Mouse (Mus musculus): ENCODE data around the gene Pspc1.
"Not testable (repeated sequence)": the region's sequence is repeated elsewhere in the genome, so short reads cannot be mapped to it uniquely, and the experiment has no call there.

Pspc1 gene

DNA sequence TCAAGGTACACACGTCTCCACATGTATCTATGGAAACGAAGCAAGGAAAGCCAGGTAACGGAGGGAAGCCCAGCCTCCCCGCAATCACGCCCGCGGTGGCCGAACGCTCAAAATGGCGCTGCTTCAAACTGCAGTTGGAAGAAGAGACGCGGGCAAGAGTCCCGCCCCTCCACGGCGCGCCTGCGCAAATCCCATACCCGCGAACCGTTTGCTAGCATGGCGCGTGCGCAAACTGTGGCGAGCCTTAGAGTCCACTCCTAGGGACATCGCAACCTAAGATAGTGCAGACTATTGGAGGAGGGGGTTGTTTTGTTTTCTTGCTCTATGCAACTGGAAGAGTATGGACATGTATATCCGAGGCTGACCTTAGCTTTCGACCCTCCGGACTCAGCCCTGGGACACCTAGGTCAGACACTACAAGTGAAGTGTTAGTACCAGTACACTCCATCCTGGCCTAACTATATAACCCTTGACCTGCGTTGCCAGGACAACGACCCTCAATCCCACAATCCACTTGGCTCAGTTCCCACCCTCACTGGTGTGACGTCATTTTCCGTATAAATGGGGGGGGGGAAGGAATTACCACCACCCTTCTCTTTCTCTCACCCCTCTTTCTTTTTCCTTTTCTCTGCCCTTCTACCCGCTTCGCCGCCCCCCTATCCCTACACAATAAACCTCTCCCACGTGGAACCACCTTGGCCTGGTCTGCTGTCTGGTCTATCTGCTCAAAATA is at the start of gene Pspc1:
Gene Pspc1, minus strand, starts transcription at position 117 of the 733 bp plus-strand sequence.
- in situ Hi-C loops (cut with MboI): no loop called here

DNA sequence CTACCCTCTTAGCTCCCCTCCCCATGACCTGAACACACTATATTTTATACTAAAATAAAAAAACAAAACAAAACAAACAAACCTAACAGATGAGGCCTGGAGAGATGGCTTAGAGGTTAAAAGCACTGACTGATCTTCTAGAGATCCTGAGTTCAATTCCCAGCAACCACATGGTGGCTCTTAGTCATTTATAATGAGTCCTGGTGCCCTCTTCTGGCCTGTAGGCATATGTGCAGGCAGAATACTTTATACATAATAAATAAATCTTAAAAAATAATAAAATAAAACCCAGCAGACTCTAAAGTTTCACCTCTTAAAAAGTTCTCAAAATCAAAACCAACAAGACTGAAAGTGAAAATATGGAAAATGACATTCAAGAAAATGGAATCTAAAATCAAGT is 46.4 kb upstream of the Pspc1 start:
- in situ Hi-C loops (cut with MboI): no loop called here

GRCm38 (mm10) chr14:56817616-56818015 is 39.5 kb upstream of the Pspc1 start:
- in situ Hi-C loops (cut with MboI): no loop called here

DNA sequence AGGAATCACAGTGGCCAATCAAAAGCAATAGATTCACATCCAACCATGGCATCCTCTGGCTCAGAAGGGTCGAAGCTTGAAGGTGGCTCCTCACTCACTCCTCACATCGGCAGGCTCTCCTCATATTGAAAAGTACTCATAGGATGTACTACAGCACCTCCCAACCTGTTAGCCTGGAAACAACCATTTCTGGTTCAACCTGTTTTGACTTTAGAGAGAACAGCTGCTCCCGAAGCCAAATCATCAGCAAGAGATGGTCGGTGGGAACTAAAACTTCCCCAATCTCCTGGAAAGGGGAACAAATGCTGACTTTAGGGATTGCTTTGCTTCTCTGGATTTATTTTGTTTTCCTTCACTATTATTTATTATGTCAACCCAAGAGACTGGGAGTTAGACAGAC is 39.0 kb upstream of the Pspc1 start:
- in situ Hi-C loops (cut with MboI): no loop called here

GRCm38 (mm10) chr14:56816541-56816940 is 38.4 kb upstream of the Pspc1 start:
- in situ Hi-C loops (cut with MboI): no loop called here

- in situ Hi-C loops (cut with MboI): no loop called here
These were observed 34.5 kb upstream of the Pspc1 start for GRCm38 (mm10) chr14:56812520-56813036.

DNA sequence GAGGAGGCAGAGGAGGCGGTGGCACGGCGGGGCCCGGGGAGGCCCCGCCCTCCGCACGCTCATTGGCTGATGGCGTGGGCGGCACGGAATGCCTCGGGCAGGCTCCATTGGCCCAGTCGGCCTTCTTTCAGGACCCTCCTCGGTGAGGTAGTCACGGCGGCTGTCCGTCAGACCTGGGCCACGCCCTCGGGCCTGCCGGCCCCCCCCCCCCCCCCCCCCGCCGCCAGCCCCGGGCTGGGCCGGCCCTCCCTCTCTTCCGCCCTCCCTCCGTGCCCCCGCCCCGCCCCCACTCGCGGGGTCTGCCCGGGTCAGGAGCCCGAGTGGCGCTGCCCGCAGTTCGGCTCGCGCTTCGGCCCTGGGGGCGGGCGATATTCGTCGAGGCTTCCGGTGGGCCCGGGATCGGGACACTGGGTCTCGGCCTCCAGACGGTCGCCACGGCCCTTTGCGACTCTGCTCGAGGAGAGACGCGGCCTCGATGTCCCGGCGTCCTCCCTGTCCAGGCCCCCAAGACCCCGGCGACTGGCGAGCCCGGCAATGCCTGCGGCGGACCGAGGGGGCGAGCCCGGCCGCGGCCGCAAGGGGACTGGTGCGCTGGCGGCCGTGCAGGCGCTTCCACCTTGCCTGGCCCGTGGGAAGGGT is 33.7 kb upstream of the Pspc1 start, which contains the start of gene Zmym5:
Gene Zmym5, minus strand, starts transcription at position 16 of the 639 bp plus-strand sequence.
- in situ Hi-C loops (cut with MboI): not testable (repeated sequence)

DNA sequence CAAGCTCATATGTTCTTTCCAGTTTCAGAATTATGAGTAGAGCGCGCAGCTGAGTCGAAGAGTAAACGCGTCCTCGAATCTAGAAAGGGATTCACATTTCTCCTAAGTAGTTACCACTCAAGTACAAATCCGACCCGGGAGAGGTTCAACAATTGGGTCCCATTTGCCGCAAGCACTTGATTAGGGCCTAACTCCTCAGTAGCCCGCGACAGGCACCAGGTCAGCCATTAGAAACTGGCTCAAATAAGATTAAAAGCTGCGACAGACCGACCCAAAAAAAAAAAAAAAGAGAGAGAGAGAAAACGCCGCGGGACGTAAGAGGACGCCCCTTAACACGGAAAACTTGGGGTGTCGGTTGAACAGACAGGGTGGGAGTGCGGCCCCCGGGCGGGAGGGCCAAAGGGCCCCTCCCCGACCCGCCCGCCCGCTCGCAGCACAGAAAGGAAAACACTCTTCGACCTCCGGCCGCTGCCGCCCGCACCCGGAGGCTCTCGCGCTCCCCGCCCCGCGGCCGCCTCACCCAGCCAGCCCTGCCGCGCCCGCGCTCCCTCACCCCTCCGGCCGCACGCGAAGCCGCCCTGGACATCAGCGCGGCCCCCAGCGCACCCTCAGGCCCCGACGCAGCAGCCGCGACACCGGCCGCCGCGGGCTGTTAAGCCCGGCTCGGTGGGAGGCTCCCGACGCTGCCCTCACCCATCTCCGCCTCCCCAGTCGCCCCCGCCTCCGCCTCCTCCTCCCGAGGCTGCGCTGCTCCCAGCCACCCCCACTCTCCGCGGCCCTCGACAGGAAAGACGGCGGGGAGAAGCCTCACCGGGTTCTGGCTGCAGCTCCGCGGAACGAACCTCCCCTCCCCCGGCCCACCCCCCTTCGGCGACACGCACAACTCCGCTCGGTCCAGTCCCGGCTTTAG is 32.9 kb upstream of the Pspc1 start:
- in situ Hi-C loops (cut with MboI): not testable (repeated sequence)

- in situ Hi-C loops (cut with MboI): no loop called here
These were observed 15.1 kb upstream of the Pspc1 start for GRCm38 (mm10) chr14:56793243-56793642.

DNA sequence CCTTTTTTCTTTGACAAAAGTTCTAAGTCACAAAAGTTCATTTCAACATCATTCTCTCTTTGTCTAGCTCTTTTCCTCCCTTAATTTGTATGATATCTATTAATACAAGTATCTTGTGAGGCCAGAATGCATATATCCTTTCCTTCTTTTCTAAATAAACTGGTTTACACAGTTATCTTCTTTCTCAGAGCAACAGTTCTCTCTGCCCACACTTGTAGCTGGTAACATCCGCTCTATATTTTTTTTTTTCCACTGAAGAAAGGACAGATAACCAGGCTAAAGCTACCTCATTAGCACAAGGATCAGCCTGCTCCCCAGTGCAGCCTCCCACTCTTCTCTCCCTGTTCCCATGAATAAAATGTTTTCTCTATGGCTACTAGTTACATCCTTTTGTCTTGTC is 6.5 kb upstream of the Pspc1 start:
- in situ Hi-C loops (cut with MboI): no loop called here

DNA sequence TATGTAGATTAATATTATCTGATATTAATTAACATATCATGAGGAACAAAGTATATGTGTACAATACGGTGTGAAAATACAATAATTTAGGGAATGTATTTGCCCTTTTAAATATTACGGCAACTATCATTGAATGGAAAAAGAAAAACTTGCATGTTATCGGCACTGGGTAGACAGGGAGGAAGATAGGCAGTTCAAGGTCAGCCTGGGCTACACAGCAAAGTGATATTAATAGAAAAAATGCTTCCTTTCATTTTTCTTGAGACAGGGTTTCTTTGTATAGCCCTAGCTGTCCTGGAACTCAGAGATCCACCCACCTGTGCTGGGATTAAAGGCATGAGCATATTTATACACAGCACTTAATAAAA is 801 bp upstream of the Pspc1 start:
- in situ Hi-C loops (cut with MboI): no loop called here

GRCm38 (mm10) chr14:56777360-56778136 is 568 bp downstream of the Pspc1 start:
- in situ Hi-C loops (cut with MboI): no loop called here

DNA sequence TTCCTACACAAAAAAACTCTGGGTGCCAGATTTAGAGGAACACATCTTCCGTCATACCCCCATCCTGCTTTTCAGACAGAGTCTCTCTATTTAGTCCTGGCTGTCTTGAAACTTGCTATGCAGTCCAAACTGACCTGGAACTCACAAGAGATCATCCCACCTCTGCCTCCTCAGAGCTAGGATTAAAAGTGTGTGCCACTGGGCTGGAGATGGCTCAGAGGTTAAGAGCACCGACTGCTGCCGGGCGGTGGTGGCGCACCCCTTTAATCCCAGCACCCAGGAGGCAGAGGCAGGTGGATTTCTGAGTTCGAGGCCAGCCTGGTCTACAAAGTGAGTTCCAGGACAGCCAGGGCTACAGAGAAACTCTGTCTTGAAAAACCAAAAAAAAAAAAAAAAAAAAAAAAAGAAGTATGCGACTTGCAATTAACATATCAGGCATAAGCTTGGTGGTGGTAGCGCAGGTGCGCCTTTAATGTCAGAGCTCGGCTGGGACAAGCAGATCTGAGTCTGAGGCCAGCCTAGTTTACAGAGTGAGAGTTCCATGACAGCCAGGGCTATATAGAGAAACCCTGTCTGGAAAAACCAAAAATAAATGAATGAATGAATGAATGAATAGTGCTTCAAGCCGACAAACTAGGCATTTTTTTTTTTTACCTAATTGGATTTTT is 1.4 kb downstream of the Pspc1 start:
- in situ Hi-C loops (cut with MboI): no loop called here

- in situ Hi-C loops (cut with MboI): no loop called here
These were observed 2.7 kb downstream of the Pspc1 start for GRCm38 (mm10) chr14:56775416-56775815.

- in situ Hi-C loops (cut with MboI): loop anchor here (10.0 kb wide), 1 partner anchor 62 kb away; no protein-coding TSS in a partner anchor
These were observed 11.7 kb downstream of the Pspc1 start for GRCm38 (mm10) chr14:56766438-56766837.

DNA sequence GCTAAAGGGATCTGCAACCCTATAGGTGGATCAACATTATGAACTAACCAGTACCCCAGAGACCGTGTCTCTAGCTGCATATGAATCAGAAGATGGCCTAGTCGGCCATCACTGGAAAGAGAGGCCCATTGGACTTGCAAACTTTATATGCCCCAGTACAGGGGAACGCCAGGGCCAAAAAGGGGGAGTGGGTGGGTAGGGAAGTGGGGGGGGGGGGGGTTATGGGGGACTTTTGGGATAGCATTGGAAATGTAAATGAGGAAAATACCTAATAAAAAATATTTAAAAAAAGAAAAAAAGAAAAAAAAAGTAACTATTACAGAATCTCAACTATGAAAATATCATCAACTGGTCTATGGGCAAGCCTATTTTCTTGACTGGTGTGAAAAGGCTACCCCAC is 13.0 kb downstream of the Pspc1 start:
- in situ Hi-C loops (cut with MboI): loop anchor here (10.0 kb wide), 1 partner anchor 60 kb away; no protein-coding TSS in a partner anchor

DNA sequence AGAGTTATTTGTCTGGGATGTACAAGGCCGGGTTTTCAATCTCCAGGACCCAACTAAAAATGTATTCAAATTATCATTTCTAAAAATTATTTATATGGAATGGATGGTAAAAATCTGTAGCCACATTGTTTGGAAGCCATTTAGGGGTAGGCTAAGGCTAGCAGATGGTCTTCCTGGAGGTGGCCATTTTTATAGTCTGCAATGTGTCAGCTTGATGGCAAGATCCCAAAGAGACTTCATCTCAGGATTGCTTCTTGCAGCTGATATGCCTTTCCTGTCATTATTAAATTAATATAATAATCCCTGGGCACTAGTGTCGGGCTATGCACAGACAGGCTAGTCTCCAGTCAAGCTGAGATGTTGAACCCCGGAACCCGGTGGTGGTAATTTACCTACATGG is 26.8 kb downstream of the Pspc1 start:
- in situ Hi-C loops (cut with MboI): no loop called here

GRCm38 (mm10) chr14:56740175-56740574 is 37.9 kb downstream of the Pspc1 start:
- in situ Hi-C loops (cut with MboI): no loop called here

GRCm38 (mm10) chr14:56726493-56726892 is 51.6 kb downstream of the Pspc1 start:
- in situ Hi-C loops (cut with MboI): no loop called here

DNA sequence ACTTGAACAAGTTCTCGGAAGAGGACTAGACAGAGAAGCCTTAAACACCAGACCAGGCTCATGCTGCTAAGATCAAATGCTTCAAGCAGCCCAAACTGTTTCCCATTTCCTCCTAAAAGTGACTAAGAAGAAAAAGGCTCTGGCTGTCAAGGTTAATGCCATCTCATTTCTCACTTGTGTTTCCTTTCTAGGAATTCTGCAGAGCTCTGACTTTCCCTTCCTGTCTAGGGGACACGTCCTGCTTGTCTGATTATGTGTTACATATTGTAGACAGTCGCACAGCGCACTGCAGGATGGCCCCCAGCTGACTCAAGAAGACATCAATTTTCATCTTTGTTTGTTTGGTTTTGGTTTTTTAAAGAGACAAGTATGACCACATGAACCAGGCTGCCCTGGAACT is 72.4 kb downstream of the Pspc1 start:
- in situ Hi-C loops (cut with MboI): loop anchor here (10.0 kb wide), 1 partner anchor 59 kb away; no protein-coding TSS in a partner anchor

DNA sequence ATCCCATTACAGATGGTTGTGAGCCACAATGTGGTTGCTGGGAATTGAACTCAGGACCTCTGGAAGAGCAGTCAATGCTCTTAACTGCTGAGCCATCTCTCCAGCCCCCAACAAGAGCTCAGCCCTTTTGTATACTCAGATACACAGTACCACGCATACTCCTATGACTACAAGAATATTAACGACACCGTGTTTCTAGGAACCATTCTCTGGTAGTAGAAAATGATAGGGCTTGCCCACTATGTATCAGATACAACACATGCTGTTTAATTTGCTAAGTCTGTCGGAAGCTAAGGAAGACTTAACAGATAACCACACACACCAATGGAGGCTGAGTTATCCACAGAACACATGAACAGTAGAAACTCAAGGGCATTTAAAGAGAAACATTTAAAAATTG is 75.5 kb downstream of the Pspc1 start:
- in situ Hi-C loops (cut with MboI): loop anchor here (10.0 kb wide), 1 partner anchor 62 kb away; no protein-coding TSS in a partner anchor
